Mouse (Mus musculus): ENCODE measurements around the gene Serpinb9d.
"Not testable (repeated sequence)": the region's sequence is repeated elsewhere in the genome, so short reads cannot be mapped to it uniquely, and the experiment has no call there.

Gene Serpinb9d

DNA sequence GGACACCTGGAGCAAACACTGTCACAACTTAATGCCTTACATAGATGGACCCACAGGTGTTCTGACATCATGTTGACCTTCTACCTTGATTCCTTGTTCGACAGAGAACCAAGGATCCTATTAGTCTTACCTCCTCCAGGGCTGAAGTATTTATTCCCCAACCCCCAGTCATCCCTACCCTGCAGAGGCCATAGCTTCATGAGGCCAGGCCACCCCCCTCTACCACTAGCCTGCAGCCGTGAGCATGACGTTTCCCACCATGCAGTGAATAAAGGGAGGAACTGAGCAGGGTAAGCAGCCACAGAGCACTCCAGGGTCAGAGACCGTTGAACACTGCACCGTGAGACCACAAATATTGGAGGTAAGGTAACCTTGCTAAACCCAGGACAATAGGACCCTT is at the start of gene Serpinb9d:
Serpinb9d (plus strand) TSS at position 301 of the 400 bp plus-strand sequence.
- DNase-seq = no peak

DNA sequence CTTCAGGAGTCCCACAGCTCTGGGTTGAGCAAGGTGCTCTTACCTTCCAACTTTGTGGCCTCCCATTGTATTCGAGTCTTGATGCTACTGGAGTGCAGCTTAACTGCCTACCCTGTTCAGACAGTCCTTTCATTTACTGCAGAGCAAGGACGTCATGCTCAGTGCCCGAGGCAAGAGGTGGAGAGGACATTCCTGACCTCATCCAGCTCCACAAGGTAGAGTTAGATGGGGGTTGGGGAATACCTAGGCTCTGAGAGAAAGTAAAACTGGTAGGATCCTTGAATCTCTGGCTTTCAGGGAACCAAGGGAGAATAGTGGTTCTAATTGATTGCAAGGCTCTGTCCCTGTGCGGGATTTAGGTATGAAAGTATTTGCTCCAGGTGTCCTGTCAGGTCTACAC is 33.1 kb upstream of the Serpinb9d start, which contains the start of gene Serpinb9c:
Serpinb9c (minus strand) TSS at position 101 of the 400 bp plus-strand sequence.
- DNase-seq = no peak

DNA sequence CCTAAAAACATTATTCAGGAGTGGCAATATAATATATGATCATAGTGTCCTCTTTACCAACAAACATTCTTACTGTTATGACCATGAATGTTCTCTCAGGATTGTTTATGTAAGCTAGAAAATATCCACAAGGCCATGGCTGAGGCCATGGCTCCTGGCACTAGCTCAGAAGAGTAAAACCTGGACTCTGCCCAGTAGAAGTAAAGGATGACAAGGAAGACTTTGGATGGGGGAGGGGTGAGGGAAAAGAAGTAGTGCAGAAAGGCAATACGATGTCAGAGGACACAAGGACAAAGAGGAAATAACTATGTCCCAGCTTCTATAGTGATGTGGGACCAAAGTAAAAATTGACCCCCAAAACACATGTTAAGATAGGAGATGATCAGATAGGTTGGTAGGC is 2.3 kb upstream of the Serpinb9d start:
- not testable (repeated sequence) for DNase-seq

DNA sequence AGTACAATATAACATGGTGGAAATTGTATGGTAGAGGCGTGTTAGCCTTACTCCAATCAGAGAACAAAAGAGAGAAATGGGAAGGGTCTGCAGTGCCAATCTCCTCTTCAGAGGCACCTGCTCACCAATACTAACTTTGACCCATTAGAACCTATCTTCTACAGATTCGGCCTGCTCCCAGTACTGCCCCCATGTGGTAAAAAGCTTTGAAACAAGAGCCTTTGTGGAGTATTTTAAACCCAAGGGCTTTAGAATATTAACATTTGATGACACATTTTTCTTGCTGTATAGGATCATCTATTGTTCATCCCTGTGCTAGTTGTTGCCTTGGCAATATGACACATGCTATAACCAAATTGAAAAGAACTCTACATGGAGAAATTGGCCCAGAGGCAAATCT is 7.0 kb downstream of the Serpinb9d start:
- DNase-seq = no peak

DNA sequence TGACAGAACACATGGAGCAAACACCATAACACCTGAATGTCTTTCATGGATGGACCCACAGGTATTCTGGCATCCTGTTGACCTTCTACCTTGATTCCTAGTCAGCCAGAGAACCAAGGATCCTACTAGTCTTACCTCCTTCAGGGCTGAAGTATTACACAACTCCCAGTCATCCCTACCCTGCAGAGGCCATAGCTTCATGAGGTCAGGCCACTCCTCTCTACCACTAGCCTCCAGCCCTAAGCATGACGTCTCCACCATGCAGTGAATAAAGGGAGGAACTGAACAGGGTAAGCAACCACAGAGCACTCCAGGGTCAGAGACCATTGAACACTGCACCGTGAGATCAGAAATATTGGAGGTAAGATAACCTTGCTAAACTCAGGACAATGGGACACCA is 56.6 kb downstream of the Serpinb9d start, which contains the start of gene Serpinb9e:
Serpinb9e (plus strand) TSS at position 301 of the 400 bp plus-strand sequence.
- not testable (repeated sequence) for DNase-seq

Data from cerebellum, adult 11 months (tissue).